Mouse (Mus musculus): ENCODE results near the gene Dpp10. TPM values are rescaled to one million over a fixed set of nuclear protein-coding genes. Genes with fewer than 3 reads are reported as not detected.

Gene Dpp10
- polyA plus RNA-seq, 1 experiment from 2014 or later = not detected

GRCm38 (mm10) chr1:123573713-123574112 lies 471.6 kb downstream of the Dpp10 start:
- no peaks in the 10 kb centered on the region for H3K4me1 ChIP-seq (ENCODE audit: insufficient read depth)

GRCm38 (mm10) chr1:123542496-123542895 lies 502.9 kb downstream of the Dpp10 start:
- Histone ChIP-seq H3K4me2 (no peak overlapping the region), H3K4me1 (ENCODE audit: insufficient read depth) (no peaks in the 10 kb centered on the region), H3K27me3 (ENCODE audit: insufficient read depth, low read length) (no peaks in the 10 kb centered on the region), H3K9me3 (ENCODE audit: low read depth, low read length) (no peaks in the 10 kb centered on the region), H3K36me3 (ENCODE audit: insufficient read depth) (no peaks in the 10 kb centered on the region), H3K27ac (ENCODE audit: low read depth) (no peak overlapping the region), H3K4me3 (ENCODE audit: low read depth, low read length) (no peak overlapping the region), H3K9ac (no peak overlapping the region)
- WGBS = 69% methylated on average over 1 of the region's 1 CpGs
- no peak for ATAC-seq (ENCODE audit: insufficient read depth)
- TF ChIP-seq CTCF (IDR thresholded peaks at IDR 0.05; ENCODE audit: low read depth) = no peak
- DNase-seq = no peak

More at GRCm38 (mm10) chr1:123573713-123574112, 471.6 kb downstream of the Dpp10 start:
- DNase-seq (no peak), ATAC-seq (ENCODE audit: insufficient read depth) (no peak)
- Histone ChIP-seq H3K9me3 (ENCODE audit: low read depth, low read length) (no peaks in the 10 kb centered on the region), H3K4me2 (no peak overlapping the region), H3K27ac (ENCODE audit: low read depth) (no peak overlapping the region), H3K4me3 (ENCODE audit: low read depth, low read length) (no peak overlapping the region), H3K9ac (no peak overlapping the region), H3K36me3 (ENCODE audit: insufficient read depth) (no peaks in the 10 kb centered on the region), H3K27me3 (ENCODE audit: insufficient read depth, low read length) (no peaks in the 10 kb centered on the region)
- WGBS = 79% methylated on average over 1 of the region's 1 CpGs
- no peak for TF ChIP-seq CTCF (IDR thresholded peaks at IDR 0.05; ENCODE audit: low read depth)

- WGBS = 39% methylated on average over 1 of the region's 1 CpGs
- no peaks in the 10 kb centered on the region for H3K9me3 ChIP-seq (ENCODE audit: low read depth, low read length)
- H3K9ac ChIP-seq = no peak overlapping the region
- no peaks in the 10 kb centered on the region for H3K4me1 ChIP-seq (ENCODE audit: insufficient read depth)
- TF ChIP-seq CTCF (IDR thresholded peaks at IDR 0.05; ENCODE audit: low read depth) = no peak
- no peak overlapping the region for H3K4me3 ChIP-seq (ENCODE audit: low read depth, low read length)
- H3K27me3 ChIP-seq (ENCODE audit: insufficient read depth, low read length) = no peaks in the 10 kb centered on the region
- no peaks in the 10 kb centered on the region for H3K36me3 ChIP-seq (ENCODE audit: insufficient read depth)
- DNase-seq (no peak), ATAC-seq (ENCODE audit: insufficient read depth) (no peak)
- no peak overlapping the region for H3K27ac ChIP-seq (ENCODE audit: low read depth)
- H3K4me2 ChIP-seq = no peak overlapping the region
Measured at GRCm38 (mm10) chr1:123467729-123468128, 577.6 kb downstream of the Dpp10 start.

- no peak for TF ChIP-seq CTCF (IDR thresholded peaks at IDR 0.05; ENCODE audit: low read depth)
- WGBS = 25% methylated on average over 1 of the region's 1 CpGs
- Histone ChIP-seq H3K4me1 (ENCODE audit: insufficient read depth) (no peaks in the 10 kb centered on the region), H3K36me3 (ENCODE audit: insufficient read depth) (no peaks in the 10 kb centered on the region), H3K4me2 (no peak overlapping the region), H3K27ac (ENCODE audit: low read depth) (no peak overlapping the region), H3K9ac (no peak overlapping the region), H3K9me3 (ENCODE audit: low read depth, low read length) (no peaks in the 10 kb centered on the region), H3K4me3 (ENCODE audit: low read depth, low read length) (no peak overlapping the region), H3K27me3 (ENCODE audit: insufficient read depth, low read length) (no peaks in the 10 kb centered on the region)
- DNase-seq = peak; percentile 1
- ATAC-seq (ENCODE audit: insufficient read depth) = no peak
Measured at GRCm38 (mm10) chr1:123414163-123414562, 631.2 kb downstream of the Dpp10 start.

- no peaks in the 10 kb centered on the region for H3K9me3 ChIP-seq (ENCODE audit: low read depth, low read length)
- H3K36me3 ChIP-seq (ENCODE audit: insufficient read depth) = no peaks in the 10 kb centered on the region
- no peak overlapping the region for H3K4me2 ChIP-seq
- ATAC-seq (ENCODE audit: insufficient read depth) (no peak), DNase-seq (no peak)
- H3K27me3 ChIP-seq (ENCODE audit: insufficient read depth, low read length) = no peaks in the 10 kb centered on the region
- no peak overlapping the region for H3K27ac ChIP-seq (ENCODE audit: low read depth)
- no peak for TF ChIP-seq CTCF (IDR thresholded peaks at IDR 0.05; ENCODE audit: low read depth)
- H3K4me1 ChIP-seq (ENCODE audit: insufficient read depth) = no peaks in the 10 kb centered on the region
- 75% methylated on average over 2 of the region's 2 CpGs for WGBS
- no peak overlapping the region for H3K9ac ChIP-seq
- no peak overlapping the region for H3K4me3 ChIP-seq (ENCODE audit: low read depth, low read length)
Measured at GRCm38 (mm10) chr1:123351300-123351699, 694.1 kb downstream of the Dpp10 start.

- Histone ChIP-seq H3K9ac (no peak overlapping the region), H3K27ac (ENCODE audit: low read depth) (no peak overlapping the region), H3K36me3 (ENCODE audit: insufficient read depth) (no peaks in the 10 kb centered on the region), H3K4me2 (no peak overlapping the region), H3K27me3 (ENCODE audit: insufficient read depth, low read length) (no peaks in the 10 kb centered on the region), H3K4me1 (ENCODE audit: insufficient read depth) (no peaks in the 10 kb centered on the region), H3K4me3 (ENCODE audit: low read depth, low read length) (no peak overlapping the region), H3K9me3 (ENCODE audit: low read depth, low read length) (no peaks in the 10 kb centered on the region)
- ATAC-seq (ENCODE audit: insufficient read depth) (no peak), DNase-seq (no peak)
- no peak for TF ChIP-seq CTCF (IDR thresholded peaks at IDR 0.05; ENCODE audit: low read depth)
- 52% methylated on average over 1 of the region's 1 CpGs for WGBS
Measured at GRCm38 (mm10) chr1:123337877-123338276, 707.5 kb downstream of the Dpp10 start.

- H3K36me3 ChIP-seq (ENCODE audit: insufficient read depth) = no peaks in the 10 kb centered on the region
- H3K4me2 ChIP-seq = no peak overlapping the region
- H3K4me3 ChIP-seq (ENCODE audit: low read depth, low read length) = no peak overlapping the region
- no peaks in the 10 kb centered on the region for H3K9me3 ChIP-seq (ENCODE audit: low read depth, low read length)
- TF ChIP-seq CTCF (IDR thresholded peaks at IDR 0.05; ENCODE audit: low read depth) = no peak
- DNase-seq (no peak), ATAC-seq (ENCODE audit: insufficient read depth) (no peak)
- H3K4me1 ChIP-seq (ENCODE audit: insufficient read depth) = no peaks in the 10 kb centered on the region
- H3K9ac ChIP-seq = no peak overlapping the region
- 84% methylated on average over 2 of the region's 2 CpGs for WGBS
- no peaks in the 10 kb centered on the region for H3K27me3 ChIP-seq (ENCODE audit: insufficient read depth, low read length)
- H3K27ac ChIP-seq (ENCODE audit: low read depth) = no peak overlapping the region
Measured at GRCm38 (mm10) chr1:123316886-123317285, 728.5 kb downstream of the Dpp10 start.
